Mouse (Mus musculus) testis, postnatal 10 days (tissue): ENCODE data around the gene Tspan31.
A peak's percentile ranks its signal among the peaks of the same experiment; 100 is the strongest.
"Not testable (repeated sequence)": the region's sequence is repeated elsewhere in the genome, so short reads cannot be mapped to it uniquely, and the experiment has no call there.

Experiments
- DNase-seq: peaks from one replicate; pipeline ENCODE4 v3.0.0; 2021; ENCODE audit warnings: low spot score

The Tspan31 gene

DNA sequence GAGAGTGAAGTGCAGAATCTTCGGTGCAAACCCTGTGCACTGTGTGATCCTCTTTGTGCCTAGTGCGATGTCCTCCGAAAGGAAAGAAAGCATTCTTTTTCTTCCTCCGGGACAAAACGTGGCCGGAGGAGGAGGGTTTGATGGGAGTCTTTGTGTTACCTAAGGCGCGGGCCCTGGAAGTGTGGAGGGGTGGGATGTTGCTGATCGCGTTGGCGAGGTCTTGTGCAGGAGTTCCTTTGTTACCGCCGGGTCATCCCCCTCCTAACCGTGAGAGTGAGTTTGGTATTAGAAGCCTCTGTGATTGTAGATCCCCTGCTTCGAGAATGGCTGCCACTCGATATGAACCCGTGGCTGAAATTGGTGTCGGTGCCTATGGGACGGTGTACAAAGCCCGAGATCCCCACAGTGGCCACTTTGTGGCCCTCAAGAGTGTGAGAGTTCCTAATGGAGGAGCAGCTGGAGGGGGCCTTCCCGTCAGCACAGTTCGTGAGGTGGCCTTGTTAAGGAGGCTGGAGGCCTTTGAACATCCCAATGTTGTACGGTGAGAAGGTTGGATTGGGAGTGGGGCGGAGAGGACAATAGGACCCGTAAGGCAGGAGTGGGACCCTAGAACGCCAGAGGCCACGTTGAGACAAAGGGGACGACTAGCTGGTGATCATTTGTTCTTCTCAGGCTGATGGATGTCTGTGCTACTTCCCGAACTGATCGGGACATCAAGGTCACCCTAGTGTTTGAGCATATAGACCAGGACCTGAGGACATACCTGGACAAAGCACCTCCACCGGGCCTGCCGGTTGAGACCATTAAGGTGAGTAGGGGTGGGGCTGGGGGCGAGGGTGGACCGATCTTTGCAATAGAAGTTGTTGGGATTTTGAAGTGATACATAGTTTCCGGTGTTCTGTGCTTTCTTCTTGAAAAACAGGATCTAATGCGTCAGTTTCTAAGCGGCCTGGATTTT is 5.9 kb downstream of the Tspan31 start:
- DNase-seq: no peak

DNA sequence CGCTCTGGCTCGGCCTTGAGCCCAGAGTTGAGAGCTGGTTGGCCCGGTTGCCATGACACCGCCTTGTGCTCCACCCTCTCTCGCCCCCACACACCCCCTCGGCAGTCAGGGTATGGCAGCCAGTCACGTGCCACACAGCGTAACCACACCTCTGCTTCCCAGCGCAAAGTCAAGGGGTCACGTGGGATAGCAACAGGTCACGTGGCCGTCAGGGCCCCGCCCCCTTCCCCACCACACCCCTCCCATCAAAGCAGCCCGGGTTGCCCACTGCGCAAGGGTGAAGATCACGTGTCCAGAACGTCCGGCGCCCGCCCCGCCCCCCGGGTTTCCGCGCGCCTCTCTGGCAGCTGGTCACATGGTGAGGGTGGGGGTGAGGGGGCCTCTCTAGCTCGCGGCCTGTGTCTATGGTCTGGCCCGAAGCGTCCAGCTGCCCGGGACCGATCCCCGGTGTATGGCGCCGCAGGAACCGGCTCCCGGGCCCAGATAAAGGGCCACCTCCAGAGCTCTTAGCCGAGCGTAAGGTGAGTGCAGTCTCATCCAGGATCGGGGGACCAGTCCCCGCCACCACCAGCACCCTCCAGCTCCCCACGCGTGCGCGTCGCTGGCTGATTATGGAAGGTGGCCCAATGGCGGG is 6.7 kb downstream of the Tspan31 start, which contains the start of gene Cdk4:
Cdk4 (plus strand) TSS at position 296 of the 634 bp plus-strand sequence.
- DNase-seq: peak; percentile 99

DNA sequence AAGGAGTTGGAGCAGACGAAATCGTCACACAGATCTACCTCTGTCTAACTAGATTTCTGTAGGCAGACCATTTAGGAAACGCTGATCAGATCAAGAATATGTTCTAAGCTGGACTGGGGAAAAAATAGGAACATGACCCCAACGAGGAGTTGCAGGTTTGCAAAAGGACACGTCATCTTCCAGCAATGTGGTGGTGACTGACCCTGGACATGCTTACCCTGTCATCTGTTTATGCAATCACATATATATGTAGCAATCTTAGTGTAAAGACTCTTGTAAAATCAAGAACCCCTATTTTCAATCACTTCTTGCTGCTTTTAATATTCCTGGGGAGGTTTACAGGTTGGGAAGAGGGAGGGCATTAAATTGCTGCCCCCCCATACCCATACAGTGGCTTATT is 7.6 kb downstream of the Tspan31 start:
- no peak for DNase-seq

DNA sequence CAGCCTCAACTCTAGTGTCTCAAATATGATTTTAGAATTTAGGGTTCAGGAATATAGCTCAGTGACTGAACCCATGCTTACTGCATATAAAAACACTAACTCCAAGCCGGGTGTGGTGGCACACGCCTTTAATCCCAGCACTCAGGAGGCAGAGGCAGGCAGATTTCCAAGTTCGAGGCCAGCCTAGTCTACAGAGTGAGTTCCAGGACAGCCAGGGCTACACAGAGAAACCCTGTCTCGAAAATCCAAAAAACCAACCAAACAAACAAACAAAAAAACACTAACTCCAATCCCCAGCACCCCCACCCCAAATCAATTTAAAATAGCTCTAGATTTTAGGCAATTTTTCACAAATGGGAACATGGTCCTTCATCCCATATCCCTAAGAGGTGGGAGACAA is 8.0 kb downstream of the Tspan31 start:
- DNase-seq: not testable (repeated sequence)

DNA sequence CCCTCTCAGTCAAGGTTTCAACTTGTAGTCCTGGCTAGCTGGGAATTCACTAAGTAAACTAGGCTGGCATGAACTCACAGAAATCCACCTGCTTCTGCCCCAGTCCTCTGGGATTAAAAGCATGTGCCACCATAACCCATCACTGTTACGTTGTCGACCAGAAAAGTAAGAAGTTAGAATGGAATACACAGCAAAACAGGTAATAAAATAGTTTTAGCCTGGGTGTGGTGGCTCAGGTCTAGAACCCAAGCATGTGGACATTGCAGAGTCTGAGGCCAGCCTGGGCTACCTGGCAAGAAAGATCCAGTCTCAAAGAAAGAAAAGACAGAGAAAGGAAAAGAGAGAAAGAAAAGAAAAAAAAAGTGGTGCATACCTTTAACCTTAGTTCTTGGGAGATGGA is 8.6 kb downstream of the Tspan31 start:
- DNase-seq: no peak

DNA sequence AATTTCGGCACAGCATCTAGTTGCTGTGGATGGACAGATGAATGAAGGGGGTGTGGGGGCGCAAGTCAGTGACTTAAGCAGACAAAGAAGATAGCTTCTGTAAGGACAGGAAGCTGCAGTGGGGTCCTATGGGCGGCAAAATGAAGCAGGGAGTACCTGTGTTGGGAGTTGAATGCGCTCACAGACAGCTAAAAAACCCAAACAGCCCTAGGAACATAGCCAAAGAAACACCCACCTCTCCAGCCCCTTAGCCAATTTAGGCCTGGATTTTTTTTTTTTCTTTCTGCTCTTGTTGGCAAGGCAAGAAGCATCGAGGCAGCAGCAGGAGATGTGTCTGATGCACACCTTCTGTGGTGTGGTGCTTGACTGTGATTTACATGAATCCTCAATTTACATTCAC is 9.0 kb downstream of the Tspan31 start:
- DNase-seq: no peak

DNA sequence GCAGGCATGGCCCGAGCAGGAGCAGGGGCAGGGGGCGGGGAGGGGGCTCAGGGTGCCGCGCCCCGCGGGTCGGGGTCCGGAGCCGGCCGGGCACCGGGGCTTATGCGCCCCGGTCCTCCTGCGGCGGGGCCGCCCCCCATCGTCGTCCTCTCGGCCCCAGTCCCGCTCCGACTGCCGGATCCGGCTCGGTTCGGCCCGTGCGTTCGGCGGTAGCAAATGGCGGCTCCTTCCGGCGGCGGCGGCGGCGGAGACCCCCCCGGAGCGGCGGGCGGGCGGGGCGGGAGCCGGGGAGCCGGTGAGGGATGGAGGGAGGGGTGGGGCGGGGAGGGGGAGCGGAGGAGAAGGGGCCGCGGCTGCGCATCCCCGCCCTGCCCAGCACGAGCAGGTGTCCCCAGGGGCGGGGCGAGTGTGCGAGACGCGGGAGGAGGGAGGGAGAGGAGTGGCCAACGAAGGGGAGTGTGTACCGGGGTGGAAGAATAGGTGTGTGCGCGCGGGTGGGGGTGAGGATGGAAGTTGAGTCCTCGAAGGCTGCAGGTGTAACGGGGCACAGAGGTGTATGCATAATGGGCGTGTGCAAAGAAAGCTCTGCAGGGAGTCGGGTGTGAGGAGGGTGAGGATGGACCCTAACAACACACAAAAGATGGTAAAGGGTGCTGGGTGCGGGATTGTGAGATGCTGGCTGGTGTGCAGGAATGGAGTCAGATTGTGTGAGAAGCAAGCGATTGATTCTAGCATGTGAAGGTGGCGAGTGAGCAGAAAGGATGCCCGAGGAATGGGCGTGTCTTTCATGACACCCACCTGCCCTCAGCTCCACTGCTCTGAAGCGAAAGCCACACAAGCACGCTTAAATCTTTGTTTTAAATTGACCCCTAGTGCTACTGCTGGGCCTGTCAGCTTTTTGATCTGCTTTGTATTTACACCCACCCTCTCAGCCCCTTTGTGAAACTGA is 9.8 kb downstream of the Tspan31 start, which contains the start of gene March9:
March9 (minus strand) TSS at position 217 of the 949 bp plus-strand sequence.
- DNase-seq: peak; percentile 81

DNA sequence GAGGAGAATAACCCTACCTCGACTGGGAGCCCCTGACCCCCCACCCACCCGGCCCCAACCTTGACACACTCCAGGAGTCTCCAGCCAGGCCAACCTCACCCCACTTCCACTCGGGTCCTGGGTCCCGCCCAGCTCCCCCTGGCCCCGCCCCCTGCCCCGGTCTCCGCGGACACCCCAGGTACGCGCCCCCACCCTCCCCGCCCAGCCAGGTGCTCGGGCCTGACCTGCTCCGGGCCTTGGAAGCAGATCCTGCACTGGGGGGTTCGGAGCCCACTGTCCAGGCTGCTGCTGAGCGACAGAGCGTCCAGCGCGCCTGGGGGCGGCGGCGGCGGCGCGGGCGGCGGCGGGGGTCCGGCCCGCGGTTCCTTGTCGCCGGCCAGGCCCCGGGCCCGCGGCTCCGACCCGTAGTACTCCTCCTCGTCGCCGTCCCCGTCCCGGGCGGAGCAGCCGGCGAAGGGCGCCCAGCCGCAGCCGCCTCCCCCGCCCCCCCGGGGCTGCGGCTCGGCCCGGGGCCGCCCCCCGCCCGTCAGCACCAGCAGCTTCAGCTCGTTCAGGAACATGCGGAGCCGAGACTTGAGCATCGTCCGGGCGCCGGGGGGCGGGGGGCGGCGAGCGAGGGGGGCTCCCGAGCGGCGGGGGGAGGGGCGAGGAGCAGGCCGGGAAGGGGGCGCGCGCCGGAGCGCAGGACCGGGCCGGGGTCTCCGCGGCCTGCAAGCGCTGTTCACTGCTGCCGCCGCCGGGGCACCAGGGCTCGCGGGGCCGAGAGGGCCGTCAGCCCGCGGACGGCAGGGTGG is 10.7 kb downstream of the Tspan31 start:
- peak; percentile 69 for DNase-seq

DNA sequence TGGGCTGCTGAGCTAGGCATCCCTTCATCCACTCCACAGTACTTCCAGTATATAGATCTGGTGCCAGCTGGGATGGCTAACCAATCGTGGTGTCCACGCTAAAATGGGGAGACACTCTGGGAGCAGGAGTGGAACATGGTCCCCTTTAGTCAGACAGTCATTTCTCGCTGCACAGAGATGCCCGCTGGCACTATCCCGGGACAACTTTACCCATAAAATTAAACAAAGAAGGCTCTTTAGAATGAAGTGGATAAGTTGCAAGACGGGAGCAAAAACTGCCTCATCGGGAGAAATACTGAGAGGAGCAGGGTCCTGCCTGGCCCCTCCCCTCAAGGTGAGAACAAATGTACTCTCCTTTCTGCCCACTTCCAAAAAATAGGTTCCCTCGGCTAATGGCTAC is 11.4 kb downstream of the Tspan31 start:
- DNase-seq: no peak

DNA sequence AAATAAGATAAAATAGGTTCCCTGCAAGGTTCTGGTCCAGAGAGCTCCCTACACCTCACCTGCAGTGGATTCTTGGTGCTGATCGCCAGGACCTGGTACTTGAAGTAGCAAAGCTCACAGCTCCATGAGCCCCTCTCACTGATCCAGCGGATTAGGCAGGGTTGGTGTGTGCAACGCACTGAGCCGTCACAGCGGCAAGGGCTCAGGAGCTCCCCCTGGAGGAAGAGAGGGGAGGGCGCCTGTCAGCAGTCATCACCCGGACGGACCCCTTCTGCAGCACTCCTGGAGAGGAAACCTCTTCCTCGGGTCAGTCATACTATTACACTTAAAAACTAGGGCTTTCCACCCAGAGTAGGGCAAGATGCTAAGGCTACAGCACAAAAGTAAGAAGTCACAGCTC is 11.9 kb downstream of the Tspan31 start:
- peak; percentile 84 for DNase-seq

DNA sequence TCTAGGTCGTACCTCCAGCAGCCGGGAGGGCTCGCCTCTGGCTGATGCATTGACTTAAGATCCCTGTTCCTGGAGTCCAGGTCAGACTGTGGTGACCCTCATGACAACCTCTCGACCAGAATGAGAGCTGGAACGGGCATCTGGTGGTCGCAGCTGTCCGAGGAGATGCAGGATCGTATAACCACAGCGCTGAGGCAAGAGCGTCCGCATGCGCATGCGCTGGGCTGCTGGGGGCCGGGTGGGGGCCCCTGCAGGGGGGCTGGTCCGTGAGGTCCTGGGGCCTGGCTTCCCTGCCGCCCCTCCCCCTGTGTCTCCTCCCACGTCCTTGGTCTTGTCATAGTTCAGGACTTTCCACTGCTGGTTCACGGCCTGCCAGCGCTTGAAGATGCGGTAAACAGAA is 13.6 kb downstream of the Tspan31 start:
- no peak for DNase-seq

DNA sequence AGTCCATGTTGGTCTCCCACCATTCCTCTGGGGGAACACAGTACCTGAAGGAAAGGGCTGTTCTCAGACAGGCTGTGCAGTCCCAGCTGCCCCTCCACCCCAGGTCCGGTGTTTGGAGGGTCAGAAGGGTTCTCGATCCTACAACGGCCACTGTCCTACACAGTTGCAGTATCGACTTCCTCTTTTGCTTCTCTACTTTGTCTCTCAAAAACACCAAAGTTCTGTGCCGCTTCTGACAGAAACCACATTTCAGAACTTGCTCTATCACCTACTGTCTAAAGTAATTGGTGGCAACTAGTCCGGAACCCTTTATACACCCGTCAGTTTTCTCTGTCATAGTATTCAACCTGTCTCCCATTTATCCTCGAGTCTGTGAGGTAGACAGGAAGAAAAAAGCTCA is 14.7 kb downstream of the Tspan31 start:
- no peak for DNase-seq

DNA sequence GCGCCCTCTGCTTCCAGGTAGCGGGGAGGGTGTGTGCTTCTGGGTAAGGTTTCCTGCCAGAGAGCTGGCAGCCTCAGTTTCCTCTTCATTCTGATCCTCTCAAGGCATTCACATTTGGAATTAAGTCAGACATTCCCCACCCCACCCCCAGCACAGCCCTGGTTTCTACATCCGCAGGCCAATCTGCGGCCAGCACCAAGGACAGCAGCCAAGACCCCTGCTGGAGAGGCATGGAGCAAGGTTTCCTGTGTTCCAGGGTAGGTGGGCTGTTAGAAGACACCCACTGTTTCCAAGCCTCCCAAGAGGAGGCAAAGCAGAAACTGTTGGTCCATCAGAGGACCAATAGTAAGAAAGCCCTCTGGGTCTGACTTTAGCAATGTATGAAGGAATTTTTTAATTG is 15.4 kb downstream of the Tspan31 start:
- DNase-seq: no peak

DNA sequence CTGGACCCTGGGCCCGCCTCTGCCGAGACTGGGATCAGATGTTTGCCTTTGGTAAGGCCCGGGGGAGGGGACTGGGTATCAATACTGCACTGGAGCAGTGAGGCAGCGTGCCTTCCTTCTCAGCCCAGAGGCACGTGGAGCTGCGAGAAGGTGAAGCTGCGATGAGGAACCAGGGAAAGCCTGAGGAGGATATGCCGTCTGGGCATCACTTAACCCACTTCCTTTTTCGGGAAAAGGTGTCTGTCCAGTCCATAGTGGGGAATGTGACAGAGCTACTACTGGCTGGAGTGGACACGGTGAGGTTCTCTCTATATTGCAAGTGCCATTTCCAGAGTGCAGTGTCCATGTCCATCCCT is 20.0 kb downstream of the Tspan31 start:
- no peak for DNase-seq

DNA sequence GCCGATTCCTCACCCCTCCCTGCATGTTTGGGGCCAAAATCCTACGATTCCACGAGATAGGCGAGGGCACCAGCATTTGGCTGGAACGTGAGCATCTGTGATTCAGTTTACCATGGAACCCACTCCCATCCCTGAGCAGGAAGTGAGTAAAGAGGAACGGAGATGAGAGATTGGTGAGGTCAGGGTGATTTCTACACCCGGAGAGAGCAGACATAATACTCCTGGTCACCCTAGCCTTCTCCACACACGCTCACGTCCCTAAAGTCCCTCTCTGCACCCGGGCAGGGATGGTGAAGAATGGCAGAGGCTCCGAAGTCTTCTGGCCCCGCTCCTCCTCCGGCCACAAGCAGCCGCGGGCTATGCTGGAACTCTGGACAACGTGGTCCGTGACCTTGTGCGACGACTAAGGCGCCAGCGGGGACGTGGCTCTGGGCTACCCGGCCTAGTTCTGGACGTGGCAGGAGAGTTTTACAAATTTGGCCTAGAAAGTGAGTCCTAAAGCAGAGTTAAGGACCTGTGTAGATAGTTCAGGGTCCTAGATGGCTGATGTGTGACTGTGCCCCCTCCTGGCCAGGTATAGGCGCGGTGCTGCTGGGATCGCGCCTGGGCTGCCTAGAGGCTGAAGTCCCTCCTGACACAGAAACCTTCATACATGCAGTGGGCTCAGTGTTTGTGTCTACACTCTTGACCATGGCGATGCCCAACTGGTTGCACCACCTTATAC is 20.5 kb downstream of the Tspan31 start:
- DNase-seq: no peak

DNA sequence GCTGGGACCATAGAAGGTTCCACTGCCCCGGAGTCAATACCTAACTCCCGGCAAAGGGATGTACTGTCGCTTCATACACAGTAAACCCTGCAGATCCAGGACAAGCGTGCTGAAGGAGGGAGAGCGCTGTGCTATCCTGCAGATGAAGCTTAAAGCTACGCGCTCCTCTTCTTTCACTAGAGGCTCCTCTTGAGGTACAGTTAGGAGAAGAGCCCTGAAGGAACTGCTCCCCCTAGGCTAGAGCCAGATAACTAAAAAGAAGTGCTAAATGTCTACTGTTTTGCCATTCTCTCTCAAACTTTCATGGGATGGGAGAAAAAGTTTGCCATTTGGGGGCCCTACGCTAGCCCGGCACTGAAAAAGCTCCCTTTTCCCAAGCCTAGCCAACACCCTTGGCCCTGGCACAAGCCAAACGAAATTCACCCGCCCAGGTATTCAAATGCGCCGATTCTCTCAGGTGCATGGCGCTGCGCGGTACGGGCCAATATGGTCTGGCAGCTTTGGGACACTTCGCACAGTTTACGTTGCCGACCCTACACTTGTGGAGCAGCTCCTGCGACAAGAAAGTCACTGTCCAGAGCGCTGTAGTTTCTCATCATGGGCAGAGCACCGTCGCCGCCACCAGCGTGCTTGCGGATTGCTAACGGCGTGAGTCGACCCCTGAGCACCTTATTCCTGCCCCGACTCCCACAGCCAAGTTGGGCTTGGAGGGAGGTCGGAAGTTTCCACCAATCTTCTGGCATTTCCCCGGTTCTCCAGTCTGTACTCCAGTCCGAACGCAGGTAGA is 21.3 kb downstream of the Tspan31 start:
- DNase-seq: no peak

DNA sequence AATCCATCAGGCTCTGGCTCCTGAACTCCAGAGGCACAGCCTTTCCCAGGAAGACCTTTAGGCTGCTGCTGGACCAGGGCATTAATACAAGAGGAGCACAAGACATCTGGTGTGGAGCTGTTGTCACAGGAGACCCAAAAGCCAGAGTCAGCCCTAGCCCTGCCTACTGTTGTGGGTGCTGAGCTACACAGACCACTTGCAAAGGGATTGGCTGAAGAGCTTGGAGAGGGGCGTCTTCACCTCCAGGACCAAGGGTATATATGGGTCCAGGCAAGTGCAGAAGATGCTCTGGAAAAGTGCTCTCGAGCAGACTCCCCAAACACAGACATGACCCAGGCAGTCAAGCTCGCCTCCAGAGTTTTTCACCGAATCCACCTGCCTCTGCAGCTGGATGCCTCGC is 22.1 kb downstream of the Tspan31 start, which contains the start of gene Cyp27b1:
Cyp27b1 (plus strand) TSS at position 297 of the 400 bp plus-strand sequence.
- no peak for DNase-seq

DNA sequence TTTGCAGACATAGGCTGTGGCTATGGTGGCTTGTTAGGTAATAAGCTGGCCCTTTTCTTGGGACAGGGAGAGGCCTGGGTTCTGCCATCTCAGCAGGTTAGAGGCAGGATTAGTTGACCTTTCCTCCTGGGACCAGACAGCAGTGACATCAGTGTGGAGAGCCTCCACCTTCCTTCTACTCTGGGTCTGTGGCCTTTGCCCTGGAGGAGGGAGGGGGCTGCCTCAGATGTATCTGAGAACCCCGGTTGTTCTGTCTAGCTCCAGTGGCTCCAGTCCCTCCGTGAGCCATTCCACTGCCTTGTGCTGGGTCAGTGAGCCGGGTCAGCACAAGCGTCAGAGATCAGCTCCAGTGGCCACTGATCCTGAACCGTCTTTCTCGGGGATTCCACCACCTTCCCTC is 26.9 kb downstream of the Tspan31 start:
- no peak for DNase-seq

DNA sequence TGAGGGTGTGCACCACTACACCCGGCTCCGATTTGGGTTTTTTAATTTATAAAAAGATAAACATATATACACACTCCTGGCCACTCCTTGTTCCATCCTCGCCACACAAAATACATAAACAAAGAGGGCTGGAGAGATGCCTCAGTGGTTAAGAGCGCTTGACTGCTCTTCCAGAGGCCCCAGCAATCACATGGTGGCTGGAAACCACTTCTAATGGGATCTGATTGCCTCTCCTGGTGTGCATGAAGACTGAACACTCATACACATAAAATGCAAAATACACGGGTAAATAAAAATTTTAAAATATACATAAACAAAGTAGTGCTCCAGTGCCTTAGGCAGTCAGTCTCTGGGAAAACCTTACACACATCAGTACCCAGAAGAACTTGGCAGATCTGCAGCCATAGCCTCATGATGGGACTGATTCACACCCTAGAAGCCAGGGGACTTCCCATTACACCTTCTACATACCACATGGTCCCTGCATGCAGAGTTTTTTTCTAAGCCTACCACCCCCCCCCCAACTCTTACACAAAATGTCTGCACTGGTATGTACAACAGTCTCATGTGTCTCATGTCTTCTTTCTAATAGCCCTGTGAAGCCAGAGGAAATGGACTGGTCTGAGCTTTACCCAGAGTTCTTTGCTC is 27.5 kb downstream of the Tspan31 start:
- no peak for DNase-seq
